Mouse (Mus musculus) liver, adult 2 months (tissue): ENCODE data around the gene Gcgr. TPM values are rescaled to one million over a fixed set of nuclear protein-coding genes. Genes with fewer than 3 reads are reported as not detected.

ENCODE experiments used
- DNase-seq: peaks from one replicate; pipeline ENCODE4 v3.0.0-alpha.2; 2011; ENCODE audit warnings: low read depth, low spot score; ENCODE audit errors: extremely low read depth
- H3K27ac ChIP-seq: fragments of 200-500 bp; replicated peaks from 2 replicates; pipeline ENCODE4 v1.5.1; 2012; ENCODE audit warnings: low read depth, mild to moderate bottlenecking, control low read depth, inconsistent platforms, low read length; ENCODE audit not compliant: insufficient read depth
- H3K27me3 ChIP-seq: fragments of 200-500 bp; 2 replicates; pipeline ENCODE4 v1.6.1; 2012; ENCODE audit warnings: mild to moderate bottlenecking, moderate library complexity, low read length, inconsistent platforms; ENCODE audit not compliant: control insufficient read depth, insufficient read depth
- H3K36me3 ChIP-seq: fragments of 200-500 bp; 2 replicates; pipeline ENCODE4 v1.6.1; 2012; ENCODE audit warnings: low read length, inconsistent platforms; ENCODE audit not compliant: control insufficient read depth, insufficient read depth
- H3K4me1 ChIP-seq: fragments of 200-500 bp; 2 replicates; pipeline ENCODE4 v1.6.1; 2011; ENCODE audit warnings: low read length; ENCODE audit not compliant: control insufficient read depth, insufficient read depth
- H3K4me3 ChIP-seq: fragments of 200-500 bp; 2 replicates; pipeline ENCODE4 v1.5.1; 2011; ENCODE audit warnings: low read depth, mild to moderate bottlenecking, control low read depth, low read length, moderate library complexity; ENCODE audit not compliant: insufficient read depth
- H3K79me2 ChIP-seq: fragments of 200-500 bp; 2 replicates; pipeline ENCODE4 v1.6.1; 2012; ENCODE audit warnings: inconsistent platforms, mild to moderate bottlenecking, low read length, moderate library complexity; ENCODE audit not compliant: control insufficient read depth, insufficient read depth
- H3K9ac ChIP-seq: fragments of 200-500 bp; 2 replicates; pipeline ENCODE4 v1.6.1; 2012; ENCODE audit warnings: low read depth, mild to moderate bottlenecking, control low read depth, inconsistent platforms, low read length
- CTCF ChIP-seq: fragments of 200-500 bp; IDR thresholded peaks from 2 replicates; pipeline ENCODE4 v1.5.1; 2011; ENCODE audit warnings: low read depth, low read length, control low read depth
- POLR2A ChIP-seq: fragments of 200-500 bp; IDR thresholded peaks from 2 replicates; pipeline ENCODE4 v1.6.1; 2011; ENCODE audit warnings: low read length, control low read depth; ENCODE audit not compliant: insufficient read depth; ENCODE audit errors: extremely low read depth
- WGBS: fragments of 180-500 bp; shearing (Covaris S2); methylation state at CpG from one replicate; pipeline ENCODE4 v1.1.7; 2018; 5-methylcytosine and 5-hydroxymethylcytosine counted together
- polyA plus RNA-seq: library from polyadenylated mRNA; depleted of rRNA; stranded (reverse); fragments of >200 nt; gene quantifications from 2 replicates; pipeline ENCODE4 v1.2.3, GENCODE M21; 2012
- total RNA-seq: library from RNA; depleted of rRNA; stranded (reverse); fragments of >200 nt; gene quantifications from 2 replicates; pipeline ENCODE4 v1.2.3, GENCODE M21; 2014

The Gcgr gene
- total and polyA plus RNA-seq, 2 experiments = 135 to 561 TPM

DNA sequence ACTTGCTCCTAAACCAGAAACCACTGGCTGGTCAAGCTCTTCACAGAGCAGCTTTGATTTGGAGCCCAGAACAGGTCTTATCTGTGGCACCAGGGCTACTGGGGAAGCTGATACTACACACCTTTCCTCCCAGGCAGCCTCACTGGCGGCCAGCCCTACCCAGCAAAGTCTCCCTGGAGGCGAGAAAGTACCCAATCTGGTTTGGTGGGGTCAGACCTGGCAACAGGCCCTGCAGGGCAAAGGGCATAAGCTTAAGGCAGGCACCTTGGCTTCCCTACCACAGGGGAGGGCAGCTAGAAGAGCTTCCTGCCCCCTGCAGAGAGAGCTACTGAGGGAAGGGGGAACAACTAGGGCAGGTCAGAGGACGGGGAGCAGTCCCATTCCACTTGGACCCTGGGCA is 30.1 kb upstream of the Gcgr start:
- H3K79me2 ChIP-seq = no peaks in the 10 kb centered on the region
- H3K4me1 ChIP-seq = peaks cover 24% of the 10 kb centered on the region
- H3K27me3 ChIP-seq = no peaks in the 10 kb centered on the region
- no peak overlapping the region for H3K4me3 ChIP-seq
- peak overlapping the region; percentile 42 for H3K27ac ChIP-seq
- H3K36me3 ChIP-seq = peaks cover 13% of the 10 kb centered on the region
- peak overlapping the region; percentile 0 for H3K9ac ChIP-seq
- WGBS = 7% methylated on average over 3 of the region's 3 CpGs
- TF ChIP-seq CTCF = 0 out of 2 replicates have a peak, but pooled peaks have one; percentile 12
- 0 out of 2 replicates have a peak, but pooled peaks have one; percentile 24 for TF ChIP-seq POLR2A
- DNase-seq = peak; percentile 94

DNA sequence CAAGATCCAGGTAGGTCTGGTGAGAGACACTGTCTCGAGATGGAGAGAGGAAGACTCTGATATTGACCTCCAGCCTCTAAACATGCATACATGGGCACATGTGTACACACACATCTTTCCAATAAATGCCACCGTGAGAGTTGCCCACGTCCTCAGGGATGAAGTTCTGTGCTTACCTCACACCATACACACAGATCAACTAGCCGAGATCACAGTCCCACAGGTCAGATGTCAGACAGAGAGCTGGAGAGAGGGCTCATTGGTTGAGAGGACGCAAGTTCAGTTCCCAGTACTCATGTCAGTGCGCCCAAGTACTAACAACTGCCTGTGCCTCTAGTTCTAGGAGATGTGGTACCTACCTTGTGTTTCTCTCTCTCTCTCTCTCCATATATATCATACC is 29.5 kb upstream of the Gcgr start:
- Histone ChIP-seq H3K36me3 (peaks cover 7% of the 10 kb centered on the region), H3K79me2 (no peaks in the 10 kb centered on the region), H3K27me3 (no peaks in the 10 kb centered on the region), H3K4me3 (no peak overlapping the region), H3K27ac (peak overlapping the region; percentile 14), H3K9ac (no peak overlapping the region), H3K4me1 (peaks cover 28% of the 10 kb centered on the region)
- peak; percentile 87 for DNase-seq
- WGBS = 8% methylated on average over 6 of the region's 6 CpGs
- TF ChIP-seq CTCF (no peak), POLR2A (no peak)

DNA sequence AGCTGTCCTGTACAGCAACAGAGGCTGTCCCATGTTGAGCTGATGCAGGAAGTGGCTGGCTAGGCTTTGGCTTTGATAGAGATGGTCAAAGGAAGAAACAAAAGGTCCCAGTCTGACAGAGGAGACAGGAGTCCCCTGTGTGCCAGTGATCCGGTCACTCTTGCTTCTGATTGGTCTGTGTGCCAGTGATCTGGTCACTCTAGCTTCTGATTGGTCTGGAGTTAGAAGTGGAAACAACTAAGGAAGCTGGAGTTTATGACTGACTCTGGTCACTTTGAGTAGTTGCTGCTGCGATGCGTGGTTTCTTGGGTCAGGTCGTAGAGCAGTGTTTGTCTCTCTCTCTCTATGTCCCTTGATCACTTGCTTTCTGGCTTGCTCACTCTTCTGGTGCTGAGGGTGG is 28.8 kb upstream of the Gcgr start:
- H3K4me3 ChIP-seq = no peak overlapping the region
- no peak overlapping the region for H3K9ac ChIP-seq
- no peak for DNase-seq
- peaks cover 31% of the 10 kb centered on the region for H3K4me1 ChIP-seq
- no peak overlapping the region for H3K27ac ChIP-seq
- no peaks in the 10 kb centered on the region for H3K79me2 ChIP-seq
- H3K27me3 ChIP-seq = no peaks in the 10 kb centered on the region
- no peak for TF ChIP-seq CTCF
- TF ChIP-seq POLR2A = no peak
- peaks cover 4% of the 10 kb centered on the region; the same call in 1 of the 2 replicates for H3K36me3 ChIP-seq
- 78% methylated on average over 4 of the region's 4 CpGs for WGBS

DNA sequence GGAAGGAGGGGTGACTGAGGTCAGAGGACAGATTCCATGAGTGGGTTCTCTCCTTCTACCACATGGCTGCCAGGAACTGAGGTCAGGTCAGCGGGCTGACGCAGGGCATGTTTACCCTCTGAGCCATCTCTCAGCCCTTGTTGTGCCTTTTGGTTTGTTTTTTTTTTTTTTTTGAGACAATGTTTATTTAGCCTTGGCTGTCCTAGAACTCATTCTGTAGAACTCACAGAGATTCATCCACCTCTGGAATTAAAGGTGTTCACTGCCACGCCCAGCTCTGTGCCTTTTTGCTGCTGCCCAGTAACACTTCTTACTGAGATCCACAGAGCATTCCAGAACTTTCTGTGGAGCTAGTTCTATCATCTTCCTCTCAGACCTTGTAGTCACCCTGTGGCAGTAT is 24.8 kb upstream of the Gcgr start:
- 24% methylated on average over 3 of the region's 3 CpGs for WGBS
- Histone ChIP-seq H3K9ac (no peak overlapping the region; the same call in 1 of the 2 replicates), H3K79me2 (no peaks in the 10 kb centered on the region), H3K27ac (peak overlapping the region; percentile 63), H3K36me3 (no peaks in the 10 kb centered on the region), H3K4me3 (no peak overlapping the region), H3K27me3 (no peaks in the 10 kb centered on the region), H3K4me1 (peaks cover 30% of the 10 kb centered on the region)
- TF ChIP-seq CTCF (no peak), POLR2A (no peak)
- DNase-seq = peak; percentile 95

DNA sequence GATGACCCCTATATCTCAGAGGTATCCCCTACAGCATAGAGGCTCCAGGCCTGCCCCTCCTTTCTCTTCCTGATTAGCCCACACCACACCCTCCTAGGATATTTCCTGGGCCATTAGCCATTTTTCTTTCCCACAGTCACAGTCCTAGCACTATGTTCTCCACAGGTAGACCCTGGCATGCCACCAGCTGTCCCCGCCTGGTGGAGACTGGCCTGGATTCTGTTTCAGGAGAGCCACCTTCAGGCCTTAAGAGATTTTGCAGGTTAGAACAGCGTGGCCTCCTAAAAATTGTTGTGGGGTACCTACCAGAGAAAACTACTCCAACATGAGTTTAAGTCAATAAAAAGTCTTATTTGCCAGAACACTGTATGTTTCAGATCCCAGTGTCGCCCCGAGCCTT is 23.6 kb upstream of the Gcgr start:
- Histone ChIP-seq H3K27ac (peak overlapping the region; percentile 63), H3K4me3 (no peak overlapping the region), H3K9ac (peak overlapping the region; percentile 36; the same call in 1 of the 2 replicates), H3K4me1 (peaks cover 25% of the 10 kb centered on the region), H3K27me3 (no peaks in the 10 kb centered on the region), H3K36me3 (no peaks in the 10 kb centered on the region), H3K79me2 (no peaks in the 10 kb centered on the region)
- DNase-seq = peak; percentile 77
- WGBS = 46% methylated on average over 4 of the region's 4 CpGs
- TF ChIP-seq POLR2A (no peak), CTCF (peak; percentile 80)

DNA sequence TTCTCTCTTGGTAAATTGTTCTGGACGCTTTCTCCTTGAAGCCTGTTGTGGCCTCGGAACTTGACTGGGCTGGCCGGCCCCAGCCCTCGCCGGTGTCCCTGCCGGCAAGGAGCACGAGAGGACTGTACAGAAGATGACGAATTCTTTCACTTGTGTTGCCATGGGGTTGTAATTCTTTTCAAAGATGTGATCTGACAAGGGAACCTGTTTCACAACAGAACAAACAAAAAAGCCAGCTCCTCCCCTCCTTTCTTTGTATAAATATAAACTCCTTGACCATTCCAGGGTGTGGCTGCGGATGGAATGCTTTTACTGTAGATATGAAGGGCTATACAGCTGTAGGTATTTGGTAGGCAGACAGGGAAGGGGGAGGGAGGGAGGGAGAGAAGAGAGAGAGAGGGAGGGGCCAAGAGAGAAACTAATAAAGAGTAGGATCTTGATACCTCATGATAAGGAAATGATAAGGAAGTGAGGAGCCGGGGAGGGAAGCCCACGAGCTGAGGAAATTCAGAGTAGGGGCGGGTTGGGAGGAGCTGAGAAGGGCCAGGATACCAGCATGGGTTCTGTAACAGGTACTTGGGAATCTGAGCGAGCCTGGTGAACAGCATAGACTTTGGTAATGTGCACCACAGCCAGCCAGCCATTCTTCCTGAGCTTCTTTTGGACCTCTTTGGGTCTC is 22.7 kb upstream of the Gcgr start:
- TF ChIP-seq CTCF = no peak
- 61% methylated on average over 13 of the region's 13 CpGs for WGBS

More for the DNA sequence above, 22.7 kb upstream of the Gcgr start:
- no peak overlapping the region; the same call in 1 of the 2 replicates for H3K27ac ChIP-seq
- no peak overlapping the region for H3K4me3 ChIP-seq
- no peaks in the 10 kb centered on the region for H3K27me3 ChIP-seq
- peak; percentile 67 for DNase-seq
- H3K4me1 ChIP-seq = peaks cover 25% of the 10 kb centered on the region
- H3K36me3 ChIP-seq = no peaks in the 10 kb centered on the region
- no peak overlapping the region; the same call in 1 of the 2 replicates for H3K9ac ChIP-seq
- no peaks in the 10 kb centered on the region for H3K79me2 ChIP-seq
